Mouse (Mus musculus): ENCODE data around the gene Iqcg. TPM values are rescaled to one million over a fixed set of nuclear protein-coding genes. Genes with fewer than 3 reads are reported as not detected.

Gene Iqcg
- polyA plus RNA-seq, 1 experiment from 2014 or later = 4.9 TPM

DNA sequence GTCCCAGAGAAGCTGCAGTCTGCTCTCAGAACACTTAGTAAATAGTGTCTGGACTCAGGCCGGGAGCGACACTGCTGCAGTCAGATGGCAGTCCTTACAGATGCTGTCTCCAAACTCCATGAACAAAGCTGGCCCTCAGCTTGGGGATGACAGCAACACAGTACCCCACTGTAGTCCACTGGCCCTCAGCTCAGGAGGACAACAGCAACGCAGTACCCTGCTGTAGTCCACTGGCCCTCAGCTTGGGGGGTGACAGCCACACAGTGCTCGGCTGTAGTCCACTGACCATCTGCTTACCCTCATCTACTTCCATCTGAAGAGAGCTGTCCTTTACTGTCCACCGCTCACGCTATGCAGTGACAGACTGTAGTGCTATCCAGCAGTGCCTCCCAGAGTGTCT is 45.9 kb downstream of the Iqcg start:
- Histone ChIP-seq H3K4me3 (ENCODE audit: low read length) (no peak overlapping the region), H3K9me3 (ENCODE audit: low read length) (no peaks in the 10 kb centered on the region), H3K4me2 (replicated peaks; ENCODE audit: low read depth, low read length) (no peak overlapping the region), H3K4me1 (ENCODE audit: insufficient read depth, low read length) (no peaks in the 10 kb centered on the region), H3K9ac (replicated peaks; ENCODE audit: low read length) (no peak overlapping the region), H3K27me3 (ENCODE audit: insufficient read depth, low read length) (no peaks in the 10 kb centered on the region), H3K27ac (ENCODE audit: low read length) (no peak overlapping the region), H3K36me3 (ENCODE audit: insufficient read depth, low read length) (peaks cover 54% of the 10 kb centered on the region)
- 93% methylated on average over 6 of the region's 6 CpGs for WGBS
- no peak; the same call in 1 of the 2 replicates for ATAC-seq (ENCODE audit: low FRiP score, low TSS enrichment)

GRCm38 (mm10) chr16:33007436-33007835 is 48.6 kb downstream of the Iqcg start:
- Histone ChIP-seq H3K9me3 (ENCODE audit: low read length) (no peaks in the 10 kb centered on the region), H3K4me3 (ENCODE audit: low read length) (no peak overlapping the region), H3K36me3 (ENCODE audit: insufficient read depth, low read length) (peaks cover 43% of the 10 kb centered on the region), H3K9ac (replicated peaks; ENCODE audit: low read length) (no peak overlapping the region), H3K27me3 (ENCODE audit: insufficient read depth, low read length) (no peaks in the 10 kb centered on the region), H3K4me2 (replicated peaks; ENCODE audit: low read depth, low read length) (no peak overlapping the region), H3K27ac (ENCODE audit: low read length) (no peak overlapping the region), H3K4me1 (ENCODE audit: insufficient read depth, low read length) (no peaks in the 10 kb centered on the region)
- 82% methylated on average over 7 of the region's 7 CpGs for WGBS
- ATAC-seq (ENCODE audit: low FRiP score, low TSS enrichment) = no peak

DNA sequence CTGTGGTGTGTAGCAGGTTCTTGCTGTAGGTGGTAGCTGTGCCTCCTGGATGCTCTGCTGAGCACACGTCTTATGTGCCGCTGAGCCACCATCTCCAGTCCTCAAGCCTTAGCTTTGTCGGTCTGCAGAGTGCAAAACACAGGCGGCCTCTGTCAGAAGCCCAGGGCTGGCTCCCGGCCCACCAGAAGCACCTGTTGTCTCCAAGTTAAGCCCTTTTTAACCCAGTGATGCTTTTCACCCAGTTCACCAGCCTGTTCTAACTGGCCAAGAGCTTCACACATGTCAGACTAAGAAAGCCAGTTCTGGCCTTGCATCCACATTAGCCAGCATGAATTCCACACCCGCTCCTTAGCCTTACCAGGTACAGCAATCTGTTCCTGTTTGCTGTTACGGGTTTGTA is 49.1 kb downstream of the Iqcg start:
- ATAC-seq (ENCODE audit: low FRiP score, low TSS enrichment) = no peak
- H3K4me1 ChIP-seq (ENCODE audit: insufficient read depth, low read length) = no peaks in the 10 kb centered on the region
- no peaks in the 10 kb centered on the region for H3K9me3 ChIP-seq (ENCODE audit: low read length)
- H3K36me3 ChIP-seq (ENCODE audit: insufficient read depth, low read length) = peaks cover 39% of the 10 kb centered on the region
- no peaks in the 10 kb centered on the region for H3K27me3 ChIP-seq (ENCODE audit: insufficient read depth, low read length)
- WGBS = 87% methylated on average over 7 of the region's 7 CpGs
- no peak overlapping the region for H3K9ac ChIP-seq (replicated peaks; ENCODE audit: low read length)
- no peak overlapping the region for H3K4me2 ChIP-seq (replicated peaks; ENCODE audit: low read depth, low read length)
- no peak overlapping the region for H3K4me3 ChIP-seq (ENCODE audit: low read length)
- no peak overlapping the region for H3K27ac ChIP-seq (ENCODE audit: low read length)

GRCm38 (mm10) chr16:33005216-33005615 is 50.8 kb downstream of the Iqcg start:
- no peaks in the 10 kb centered on the region for H3K27me3 ChIP-seq (ENCODE audit: insufficient read depth, low read length)
- no peaks in the 10 kb centered on the region for H3K4me1 ChIP-seq (ENCODE audit: insufficient read depth, low read length)
- no peaks in the 10 kb centered on the region for H3K9me3 ChIP-seq (ENCODE audit: low read length)
- peaks cover 52% of the 10 kb centered on the region for H3K36me3 ChIP-seq (ENCODE audit: insufficient read depth, low read length)
- H3K9ac ChIP-seq (replicated peaks; ENCODE audit: low read length) = no peak overlapping the region
- no peak overlapping the region for H3K27ac ChIP-seq (ENCODE audit: low read length)
- H3K4me3 ChIP-seq (ENCODE audit: low read length) = no peak overlapping the region
- no peak overlapping the region for H3K4me2 ChIP-seq (replicated peaks; ENCODE audit: low read depth, low read length)
- no peak for ATAC-seq (ENCODE audit: low FRiP score, low TSS enrichment)
- 64% methylated on average over 9 of the region's 9 CpGs for WGBS

GRCm38 (mm10) chr16:32992158-32992557 is 63.9 kb downstream of the Iqcg start:
- H3K4me3 ChIP-seq (ENCODE audit: low read length) = no peak overlapping the region
- H3K9ac ChIP-seq (replicated peaks; ENCODE audit: low read length) = no peak overlapping the region
- H3K4me1 ChIP-seq (ENCODE audit: insufficient read depth, low read length) = no peaks in the 10 kb centered on the region
- no peaks in the 10 kb centered on the region for H3K9me3 ChIP-seq (ENCODE audit: low read length)
- H3K4me2 ChIP-seq (replicated peaks; ENCODE audit: low read depth, low read length) = no peak overlapping the region
- 91% methylated on average over 5 of the region's 5 CpGs for WGBS
- no peaks in the 10 kb centered on the region for H3K27me3 ChIP-seq (ENCODE audit: insufficient read depth, low read length)
- H3K36me3 ChIP-seq (ENCODE audit: insufficient read depth, low read length) = peaks cover 49% of the 10 kb centered on the region
- H3K27ac ChIP-seq (ENCODE audit: low read length) = no peak overlapping the region
- no peak for ATAC-seq (ENCODE audit: low FRiP score, low TSS enrichment)

DNA sequence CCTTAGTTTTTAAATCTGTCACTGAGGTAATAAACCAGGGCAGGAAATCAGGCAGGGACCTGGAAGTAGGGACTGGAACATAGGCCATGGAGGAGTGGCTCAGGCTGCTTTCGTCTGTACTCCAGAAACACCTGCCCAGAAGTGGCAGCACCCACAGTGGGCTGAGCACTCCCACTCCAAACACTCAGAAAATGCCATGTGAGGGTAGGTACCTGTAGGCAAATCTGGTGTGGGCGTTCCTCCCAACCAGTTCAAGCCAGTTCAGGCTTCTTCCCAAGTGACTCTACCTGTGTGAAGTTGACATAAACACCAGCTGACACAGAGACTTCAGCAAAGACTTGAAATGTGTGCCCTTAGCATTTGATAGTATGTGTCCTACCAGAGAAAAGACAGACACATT is 71.4 kb downstream of the Iqcg start:
- H3K9ac ChIP-seq (replicated peaks; ENCODE audit: low read length) = no peak overlapping the region
- H3K9me3 ChIP-seq (ENCODE audit: low read length) = no peaks in the 10 kb centered on the region
- no peaks in the 10 kb centered on the region for H3K4me1 ChIP-seq (ENCODE audit: insufficient read depth, low read length)
- ATAC-seq (ENCODE audit: low FRiP score, low TSS enrichment) = no peak
- H3K4me2 ChIP-seq (replicated peaks; ENCODE audit: low read depth, low read length) = no peak overlapping the region
- no peak overlapping the region for H3K27ac ChIP-seq (ENCODE audit: low read length)
- peaks cover 27% of the 10 kb centered on the region for H3K36me3 ChIP-seq (ENCODE audit: insufficient read depth, low read length)
- H3K27me3 ChIP-seq (ENCODE audit: insufficient read depth, low read length) = no peaks in the 10 kb centered on the region
- WGBS = 76% methylated on average over 2 of the region's 2 CpGs
- no peak overlapping the region for H3K4me3 ChIP-seq (ENCODE audit: low read length)

- Histone ChIP-seq H3K27ac (ENCODE audit: low read length) (no peak overlapping the region), H3K36me3 (ENCODE audit: insufficient read depth, low read length) (peaks cover 33% of the 10 kb centered on the region; the same call in 1 of the 2 replicates), H3K4me2 (replicated peaks; ENCODE audit: low read depth, low read length) (no peak overlapping the region), H3K4me1 (ENCODE audit: insufficient read depth, low read length) (no peaks in the 10 kb centered on the region), H3K9ac (replicated peaks; ENCODE audit: low read length) (no peak overlapping the region), H3K27me3 (ENCODE audit: insufficient read depth, low read length) (no peaks in the 10 kb centered on the region), H3K4me3 (ENCODE audit: low read length) (no peak overlapping the region), H3K9me3 (ENCODE audit: low read length) (no peaks in the 10 kb centered on the region)
- 96% methylated on average over 4 of the region's 4 CpGs for WGBS
- no peak for ATAC-seq (ENCODE audit: low FRiP score, low TSS enrichment)
Observed at GRCm38 (mm10) chr16:32981405-32981804, 74.6 kb downstream of the Iqcg start.

- Histone ChIP-seq H3K4me3 (ENCODE audit: low read length) (no peak overlapping the region), H3K9me3 (ENCODE audit: low read length) (no peaks in the 10 kb centered on the region), H3K36me3 (ENCODE audit: insufficient read depth, low read length) (peaks cover 39% of the 10 kb centered on the region), H3K27ac (ENCODE audit: low read length) (no peak overlapping the region), H3K27me3 (ENCODE audit: insufficient read depth, low read length) (no peaks in the 10 kb centered on the region), H3K4me1 (ENCODE audit: insufficient read depth, low read length) (no peaks in the 10 kb centered on the region), H3K4me2 (replicated peaks; ENCODE audit: low read depth, low read length) (no peak overlapping the region), H3K9ac (replicated peaks; ENCODE audit: low read length) (no peak overlapping the region)
- 87% methylated on average over 1 of the region's 1 CpGs for WGBS
- no peak for ATAC-seq (ENCODE audit: low FRiP score, low TSS enrichment)
Observed at GRCm38 (mm10) chr16:32980227-32980626, 75.8 kb downstream of the Iqcg start.

- Histone ChIP-seq H3K9me3 (ENCODE audit: low read length) (no peaks in the 10 kb centered on the region), H3K36me3 (ENCODE audit: insufficient read depth, low read length) (peaks cover 32% of the 10 kb centered on the region), H3K4me3 (ENCODE audit: low read length) (no peak overlapping the region), H3K27ac (ENCODE audit: low read length) (no peak overlapping the region), H3K9ac (replicated peaks; ENCODE audit: low read length) (no peak overlapping the region), H3K27me3 (ENCODE audit: insufficient read depth, low read length) (no peaks in the 10 kb centered on the region), H3K4me2 (replicated peaks; ENCODE audit: low read depth, low read length) (no peak overlapping the region), H3K4me1 (ENCODE audit: insufficient read depth, low read length) (no peaks in the 10 kb centered on the region)
- WGBS = 80% methylated on average over 2 of the region's 2 CpGs
- ATAC-seq (ENCODE audit: low FRiP score, low TSS enrichment) = no peak
Observed at GRCm38 (mm10) chr16:32973047-32973446, 83.0 kb downstream of the Iqcg start.

DNA sequence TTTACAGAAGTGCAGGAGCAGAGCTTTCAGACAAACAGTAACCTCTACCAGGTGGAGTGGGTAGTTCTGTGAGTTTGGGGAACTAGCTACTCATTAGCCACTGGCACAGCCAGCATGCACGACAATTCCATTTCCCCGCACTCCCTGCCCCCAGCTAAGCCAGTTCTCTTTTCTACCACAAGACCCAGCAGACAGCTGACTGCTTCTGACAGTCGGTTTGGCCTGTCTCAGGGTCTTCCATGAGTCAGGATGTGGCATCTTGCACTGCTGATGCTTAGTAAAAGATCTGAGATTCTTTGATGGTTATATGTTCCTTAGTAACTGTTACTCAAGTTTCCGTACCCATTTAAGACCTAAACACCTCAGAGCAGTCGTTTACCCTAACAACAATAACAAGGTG is 83.5 kb downstream of the Iqcg start:
- Histone ChIP-seq H3K9me3 (ENCODE audit: low read length) (no peaks in the 10 kb centered on the region), H3K4me3 (ENCODE audit: low read length) (no peak overlapping the region), H3K27ac (ENCODE audit: low read length) (no peak overlapping the region), H3K4me1 (ENCODE audit: insufficient read depth, low read length) (no peaks in the 10 kb centered on the region), H3K27me3 (ENCODE audit: insufficient read depth, low read length) (no peaks in the 10 kb centered on the region), H3K9ac (replicated peaks; ENCODE audit: low read length) (no peak overlapping the region), H3K4me2 (replicated peaks; ENCODE audit: low read depth, low read length) (no peak overlapping the region), H3K36me3 (ENCODE audit: insufficient read depth, low read length) (peaks cover 31% of the 10 kb centered on the region)
- WGBS = 69% methylated on average over 5 of the region's 5 CpGs
- no peak for ATAC-seq (ENCODE audit: low FRiP score, low TSS enrichment)
